Mouse (Mus musculus) kidney, adult 9 months (tissue): ENCODE results near the gene Zfhx3.

Experiments used
- DNase-seq: peaks from one replicate; pipeline ENCODE4 v3.0.0; 2022

Zfhx3 gene

DNA sequence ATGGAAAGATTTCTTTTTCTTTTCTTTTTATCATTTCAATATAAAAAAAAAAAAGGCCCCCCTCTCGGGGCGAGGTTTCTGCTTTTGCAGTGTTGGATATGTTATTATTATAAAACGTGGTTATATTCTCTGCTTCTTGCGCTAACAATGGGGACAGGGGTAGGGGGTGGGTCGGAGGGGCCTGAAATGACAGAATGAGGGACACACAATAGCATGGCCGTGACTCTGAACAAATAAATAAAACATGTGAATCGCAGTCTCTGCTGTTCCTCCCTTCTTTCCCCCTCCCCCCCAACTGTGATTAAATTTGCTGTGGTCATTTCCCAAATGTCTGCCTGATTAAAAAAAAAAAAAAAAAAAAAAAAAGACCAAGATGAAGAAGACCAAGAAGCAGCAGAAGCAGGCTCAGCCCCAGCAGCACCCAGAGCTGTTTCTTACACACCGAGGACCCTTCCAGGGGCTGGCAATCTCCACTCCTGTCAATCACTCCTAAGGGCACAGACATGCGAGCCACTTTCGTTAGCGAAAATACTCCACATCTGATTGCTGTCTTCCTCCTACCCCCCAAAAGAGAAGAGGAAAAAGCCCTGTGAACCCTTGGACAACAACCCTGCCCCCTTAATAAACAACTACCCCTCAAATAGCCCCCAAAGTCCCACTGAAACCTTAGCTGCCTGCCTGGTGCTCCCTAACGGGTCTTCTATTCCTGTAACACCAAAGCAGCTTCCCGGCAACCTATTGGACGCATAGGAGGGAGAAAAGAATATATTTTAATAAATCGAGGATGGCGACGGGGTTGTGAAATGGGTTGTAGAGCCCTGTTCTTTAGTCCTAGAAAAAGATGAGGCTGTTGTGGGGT is 302.4 kb downstream of the Zfhx3 start:
- no peak for DNase-seq

- no peak for DNase-seq
Observed at GRCm38 (mm10) chr8:108245575-108245974, 303.1 kb downstream of the Zfhx3 start.

DNA sequence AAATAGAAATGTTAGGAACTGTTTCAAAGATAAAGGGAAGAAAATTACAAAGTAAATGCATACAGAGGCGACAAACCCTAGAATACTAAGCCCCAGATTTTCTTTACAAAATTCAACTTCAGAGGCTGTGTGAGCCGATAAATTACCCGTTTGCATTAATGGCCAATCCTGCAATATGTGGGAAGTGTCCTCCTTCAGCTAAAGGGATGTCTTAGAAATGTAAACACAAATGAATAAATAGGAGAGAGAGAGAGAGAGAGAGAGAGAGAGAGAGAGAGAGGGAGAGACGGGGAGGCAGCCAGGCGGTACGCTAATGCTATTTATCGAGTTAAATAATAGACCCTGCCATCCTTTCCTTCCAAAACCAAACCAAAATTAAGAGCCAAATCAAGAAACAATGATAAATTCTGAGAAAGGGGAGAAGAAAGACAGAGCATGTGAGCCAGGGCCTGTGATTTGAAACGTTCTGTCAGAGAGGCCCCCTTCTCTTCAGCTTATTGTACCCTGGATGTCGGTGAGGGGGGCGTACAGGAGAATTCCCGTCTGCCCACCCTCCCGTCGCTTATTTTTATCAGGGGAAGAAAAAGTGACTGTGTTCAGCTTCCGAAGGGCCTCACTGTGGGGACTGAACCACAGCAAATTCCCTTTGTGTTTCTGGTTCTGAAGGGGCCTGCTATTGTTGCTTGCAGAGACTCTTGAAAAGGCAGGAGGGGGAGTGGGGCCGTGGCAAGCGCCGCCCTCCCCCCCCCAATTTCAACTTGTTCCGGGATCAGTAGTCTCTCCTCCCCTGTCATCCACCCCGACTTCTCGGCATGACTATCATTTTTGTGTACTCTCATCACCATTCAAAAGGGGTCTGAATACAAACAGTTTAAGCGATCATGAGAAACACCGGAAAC is 303.8 kb downstream of the Zfhx3 start:
- DNase-seq = no peak

DNA sequence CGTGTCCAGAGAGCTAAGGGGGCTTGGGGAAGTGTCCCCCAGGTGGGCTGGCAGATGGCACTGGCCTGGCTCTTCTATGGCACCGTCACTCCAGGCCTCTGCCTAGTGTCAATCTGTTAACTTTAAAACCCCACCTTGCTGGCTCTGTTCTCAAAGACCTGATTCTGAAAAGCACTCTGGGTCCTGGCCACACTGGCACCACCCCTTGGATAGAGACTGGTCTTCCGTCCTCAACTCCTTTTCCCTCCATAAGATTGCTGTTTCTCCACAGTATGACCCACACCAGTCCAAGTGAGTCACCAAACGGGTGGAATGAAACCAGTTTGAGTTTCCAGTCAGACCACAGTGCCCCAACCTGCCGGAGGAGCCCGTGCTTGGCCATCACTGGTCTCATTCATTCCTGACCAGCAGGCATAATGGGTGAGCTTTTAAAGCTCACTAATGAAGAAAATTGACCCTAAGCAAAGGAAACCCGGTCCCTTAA is 304.5 kb downstream of the Zfhx3 start:
- no peak for DNase-seq

GRCm38 (mm10) chr8:108264593-108265160 is 322.2 kb downstream of the Zfhx3 start:
- DNase-seq = no peak

DNA sequence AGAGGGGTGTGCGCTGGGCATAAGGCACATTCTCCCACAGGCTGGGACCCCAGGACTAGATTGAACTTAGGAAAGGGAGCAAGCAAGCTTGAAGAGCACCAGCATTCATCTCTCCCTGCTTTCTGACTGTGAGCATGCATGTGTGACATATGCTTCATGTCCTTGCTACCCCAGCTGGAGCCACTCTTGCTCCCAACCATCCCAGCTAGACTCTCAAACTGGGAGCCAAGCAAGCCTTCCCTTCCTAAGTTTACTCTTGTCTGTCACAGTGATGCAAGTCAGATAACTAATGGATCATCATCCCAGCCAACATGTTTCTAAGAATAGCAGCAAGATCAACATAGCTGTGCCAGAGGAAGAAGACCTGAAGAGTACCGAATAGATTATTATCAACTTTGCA is 335.5 kb downstream of the Zfhx3 start:
- no peak for DNase-seq

DNA sequence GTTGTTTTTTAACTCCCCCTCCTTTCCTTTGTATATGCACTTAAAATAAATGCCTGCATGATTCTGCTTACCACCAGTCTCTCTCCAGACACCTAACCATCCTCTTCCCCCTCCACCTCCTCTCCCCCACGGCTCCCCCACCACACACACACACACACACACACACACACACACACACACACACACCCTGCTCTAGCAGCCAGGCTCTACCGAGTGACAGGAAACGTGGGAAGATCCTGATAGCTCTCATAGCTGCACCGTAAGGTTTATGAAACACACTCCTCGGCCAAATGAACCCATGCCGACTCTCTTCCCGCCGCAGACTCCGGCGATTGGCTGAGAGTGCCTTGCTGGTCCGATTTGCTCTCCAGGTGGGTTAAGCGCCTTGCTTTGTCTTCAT is 339.5 kb downstream of the Zfhx3 start:
- DNase-seq = no peak

GRCm38 (mm10) chr8:108286117-108286516 is 343.7 kb downstream of the Zfhx3 start:
- no peak for DNase-seq

- no peak for DNase-seq
Observed at GRCm38 (mm10) chr8:108300964-108301615, 358.6 kb downstream of the Zfhx3 start.

GRCm38 (mm10) chr8:108301654-108302053 is 359.2 kb downstream of the Zfhx3 start:
- no peak for DNase-seq

DNA sequence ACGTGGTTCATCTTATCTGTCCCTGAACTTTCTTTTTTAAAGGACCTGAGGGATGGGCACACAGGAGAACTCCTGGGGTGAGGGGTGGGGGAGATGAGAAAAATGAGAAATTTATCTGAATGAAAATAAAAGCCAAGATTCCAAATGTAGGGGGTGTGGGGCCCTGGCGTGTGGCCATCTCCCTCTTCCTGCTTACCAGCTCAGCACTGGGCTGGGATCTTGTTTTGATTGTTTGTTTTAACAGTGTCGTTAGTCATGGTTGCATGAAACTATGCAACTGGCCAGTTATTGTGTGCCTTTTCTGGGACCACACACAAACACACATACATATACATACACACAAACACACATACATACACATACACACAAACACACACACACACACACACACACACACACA is 362.9 kb downstream of the Zfhx3 start:
- DNase-seq = no peak

- no peak for DNase-seq
Observed at GRCm38 (mm10) chr8:108309525-108310246, 367.2 kb downstream of the Zfhx3 start.

DNA sequence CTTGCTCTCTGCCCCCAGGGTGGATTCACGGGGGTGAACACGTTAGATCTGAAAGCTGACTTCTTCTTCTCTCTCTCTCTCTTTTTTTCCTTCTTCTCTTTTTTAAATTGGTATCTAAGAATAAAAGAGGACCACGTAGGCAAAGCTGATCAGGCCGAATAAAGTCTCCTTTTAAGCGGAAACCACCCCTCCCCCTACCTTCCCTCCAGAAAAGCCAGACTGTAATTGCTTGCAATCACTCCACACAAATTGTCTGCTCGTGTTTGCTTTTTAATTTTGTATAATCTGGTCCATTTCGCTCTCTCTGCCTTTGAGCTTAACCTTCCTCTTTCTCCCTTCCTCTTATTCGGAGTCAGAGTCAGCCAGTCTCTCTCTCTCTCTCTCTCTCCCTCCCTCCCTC is 372.6 kb downstream of the Zfhx3 start:
- DNase-seq = no peak

DNA sequence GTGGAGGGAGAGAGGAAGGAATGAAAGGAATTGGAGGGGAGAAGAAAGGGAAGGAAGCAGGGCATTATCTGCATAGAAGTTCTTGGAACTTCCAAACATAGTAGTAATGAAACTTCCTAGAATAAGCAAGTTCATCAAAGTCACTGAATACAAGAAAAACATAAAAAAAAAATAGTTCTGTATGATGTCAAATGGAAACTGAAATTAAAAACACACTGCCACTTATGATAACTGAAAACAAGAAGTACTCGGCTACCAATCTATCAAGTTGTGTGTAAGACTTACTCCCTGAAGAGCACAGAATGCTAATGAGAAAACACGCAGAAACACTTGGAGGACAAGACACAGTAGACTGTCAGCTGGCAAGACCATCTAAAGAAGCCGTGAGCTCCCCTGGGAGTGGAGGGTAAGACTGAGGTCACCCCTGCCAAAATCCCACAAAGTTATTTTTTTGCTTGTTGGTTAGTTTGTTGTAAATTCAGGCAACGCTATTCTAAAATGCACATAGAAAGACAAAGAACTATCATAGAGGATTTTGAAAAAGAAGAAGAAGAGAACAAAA is 375.2 kb downstream of the Zfhx3 start:
- DNase-seq = no peak

GRCm38 (mm10) chr8:108327711-108328110 is 385.3 kb downstream of the Zfhx3 start:
- no peak for DNase-seq

- DNase-seq = no peak
Observed at GRCm38 (mm10) chr8:108348352-108348751, 405.9 kb downstream of the Zfhx3 start.

- no peak for DNase-seq
Observed at GRCm38 (mm10) chr8:108348776-108349175, 406.3 kb downstream of the Zfhx3 start.

DNA sequence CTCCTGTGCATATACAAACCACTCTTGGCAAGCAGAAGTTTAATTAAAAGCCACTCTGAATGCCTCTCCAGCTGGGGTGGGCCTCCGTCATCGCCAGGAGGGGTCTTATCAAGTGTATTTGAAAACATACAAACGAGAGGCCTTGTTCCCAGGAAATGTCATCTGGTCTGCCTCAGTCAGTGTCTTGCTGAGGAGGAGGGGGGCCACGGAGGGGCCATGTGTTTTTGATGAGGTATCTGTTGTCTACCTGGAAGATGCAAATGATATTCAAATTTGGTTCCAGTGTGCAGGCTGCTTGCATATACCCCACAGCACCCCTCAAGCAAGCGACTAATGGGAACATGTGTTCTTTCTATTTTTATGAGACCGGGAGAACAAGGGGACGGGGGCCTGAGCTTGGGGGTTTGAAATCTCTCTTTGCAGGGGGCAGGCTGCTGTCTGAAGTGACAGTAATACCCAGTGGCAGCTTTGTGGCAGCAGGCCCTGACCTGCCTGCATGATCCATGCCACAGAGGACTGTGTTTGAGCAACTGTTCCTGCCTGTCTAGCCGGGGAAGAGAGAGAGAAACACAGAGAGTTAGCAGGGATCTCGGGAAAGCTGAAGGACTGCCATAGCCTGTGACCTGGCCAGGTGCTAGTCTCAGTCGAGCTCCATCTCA is 412.8 kb downstream of the Zfhx3 start:
- DNase-seq = no peak

GRCm38 (mm10) chr8:108361402-108361801 is 419.0 kb downstream of the Zfhx3 start:
- no peak for DNase-seq

GRCm38 (mm10) chr8:108362421-108362820 is 420.0 kb downstream of the Zfhx3 start:
- DNase-seq = no peak

DNA sequence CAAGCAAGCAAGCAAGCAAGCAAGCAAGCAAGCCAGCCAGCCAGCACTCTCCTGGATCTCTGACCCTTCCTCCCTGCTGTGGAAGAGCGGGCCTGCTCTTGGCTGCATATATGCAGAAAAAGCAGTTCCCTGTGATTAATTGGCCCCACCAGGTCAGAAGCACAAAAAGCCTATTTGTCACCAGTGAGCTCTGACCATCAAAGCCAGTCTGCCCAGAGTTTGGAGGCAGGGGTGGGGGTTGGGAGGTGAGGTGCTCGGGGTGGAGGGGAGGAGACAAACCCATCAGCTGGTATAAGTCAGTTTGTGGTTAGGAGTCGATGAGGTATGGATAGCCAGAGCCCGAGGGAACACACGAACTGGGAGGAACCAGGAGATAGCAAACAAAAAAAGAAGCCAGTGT is 421.0 kb downstream of the Zfhx3 start:
- no peak for DNase-seq
